Mouse (Mus musculus) cortical plate, adult 2 months (tissue): ENCODE results near the gene Npff.

Source experiments
- CTCF ChIP-seq: fragments of 200-500 bp; IDR thresholded peaks from 2 replicates; pipeline ENCODE4 v1.5.1; 2011; ENCODE audit warnings: mild to moderate bottlenecking, control low read depth, low read length; ENCODE audit not compliant: insufficient read depth; ENCODE audit errors: extremely low read depth
- POLR2A ChIP-seq: fragments of 200-500 bp; IDR thresholded peaks from 2 replicates; pipeline ENCODE4 v1.6.1; 2011; ENCODE audit warnings: mild to moderate bottlenecking, low read length, control low read depth; ENCODE audit not compliant: insufficient read depth; ENCODE audit errors: extremely low read depth

DNA sequence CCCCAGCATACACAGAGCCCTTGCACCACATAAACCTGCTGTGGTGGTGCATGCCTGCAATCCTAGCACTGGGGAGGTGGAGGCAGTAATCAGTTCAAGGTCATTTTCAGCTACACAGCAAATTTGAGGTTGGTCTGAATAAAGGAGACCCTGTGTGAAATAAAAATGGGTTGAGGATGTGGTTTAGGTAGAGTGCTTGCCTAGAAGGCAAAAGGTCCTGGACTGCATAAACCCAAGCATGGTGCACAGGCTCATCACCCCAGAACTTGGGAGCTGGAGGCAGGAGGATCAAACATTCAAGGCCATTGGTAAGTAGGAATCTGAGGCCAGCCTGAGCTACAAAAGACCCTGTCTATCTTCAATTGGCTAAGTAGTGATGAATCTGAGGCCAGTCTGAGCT lies 17.2 kb downstream of the Npff start:
- TF ChIP-seq CTCF (no peak), POLR2A (no peak)
